Mouse (Mus musculus) forebrain, embryonic 10.5 days (tissue): ENCODE measurements around the gene Fmnl2. TPM values are rescaled to one million over a fixed set of nuclear protein-coding genes. Genes with fewer than 3 reads are reported as not detected.

Experiments
- DNase-seq: peaks from one replicate; pipeline ENCODE4 v3.0.0-alpha.2; 2017; ENCODE audit warnings: low spot score; ENCODE audit errors: extremely low spot score
- H3K27ac ChIP-seq: fragments of 300-500 bp; sonication (generic); 2 replicates; pipeline ENCODE4 v1.5.1; 2016; ENCODE audit warnings: mild to moderate bottlenecking
- H3K27me3 ChIP-seq: fragments of 300-500 bp; sonication (generic); 2 replicates; pipeline ENCODE4 v1.6.1; 2016; ENCODE audit warnings: mild to moderate bottlenecking; ENCODE audit not compliant: poor library complexity, severe bottlenecking
- H3K36me3 ChIP-seq: fragments of 300-500 bp; sonication (generic); replicated peaks from 2 replicates; pipeline ENCODE4 v1.6.1; 2016; ENCODE audit warnings: mild to moderate bottlenecking, moderate library complexity
- H3K4me1 ChIP-seq: fragments of 300-500 bp; sonication (generic); 2 replicates; pipeline ENCODE4 v1.6.1; 2016
- H3K4me3 ChIP-seq: fragments of 300-500 bp; sonication (generic); 2 replicates; pipeline ENCODE4 v1.5.1; 2016; ENCODE audit warnings: mild to moderate bottlenecking, moderate library complexity
- H3K9me3 ChIP-seq: fragments of 300-500 bp; sonication (generic); 2 replicates; pipeline ENCODE4 v1.6.1; 2016; ENCODE audit warnings: mild to moderate bottlenecking, moderate library complexity
- WGBS: fragments of 180-500 bp; shearing (Covaris S2); methylation state at CpG from one replicate; pipeline ENCODE4 v1.1.7; 2016; 5-methylcytosine and 5-hydroxymethylcytosine counted together
- polyA plus RNA-seq: library from polyadenylated mRNA; unstranded; fragments of >200 nt; fragmentation: Nextera tagmentation; extraction: Ambion mirVana; gene quantifications from 2 replicates; pipeline ENCODE4 v1.2.1, GENCODE M21; 2016

Fmnl2 gene
- polyA plus RNA-seq, 1 experiment from 2014 or later, result 7.4 TPM

GRCm38 (mm10) chr2:52986354-52986753, 128.7 kb downstream of the Fmnl2 start:
- H3K9me3 ChIP-seq, result no peaks in the 10 kb centered on the region
- H3K27ac ChIP-seq, result no peak overlapping the region
- WGBS, result 87% methylated on average over 3 of the region's 3 CpGs
- DNase-seq, result no peak
- H3K4me3 ChIP-seq, result no peak overlapping the region
- H3K27me3 ChIP-seq, result no peaks in the 10 kb centered on the region
- H3K36me3 ChIP-seq, result 0 out of 2 replicates have a peak, but pooled peaks cover 4% of the 10 kb centered on the region
- peaks cover 31% of the 10 kb centered on the region for H3K4me1 ChIP-seq

- no peak overlapping the region for H3K27ac ChIP-seq
- 93% methylated on average over 6 of the region's 6 CpGs for WGBS
These were observed 129.4 kb downstream of the Fmnl2 start for GRCm38 (mm10) chr2:52987035-52987434.

DNA sequence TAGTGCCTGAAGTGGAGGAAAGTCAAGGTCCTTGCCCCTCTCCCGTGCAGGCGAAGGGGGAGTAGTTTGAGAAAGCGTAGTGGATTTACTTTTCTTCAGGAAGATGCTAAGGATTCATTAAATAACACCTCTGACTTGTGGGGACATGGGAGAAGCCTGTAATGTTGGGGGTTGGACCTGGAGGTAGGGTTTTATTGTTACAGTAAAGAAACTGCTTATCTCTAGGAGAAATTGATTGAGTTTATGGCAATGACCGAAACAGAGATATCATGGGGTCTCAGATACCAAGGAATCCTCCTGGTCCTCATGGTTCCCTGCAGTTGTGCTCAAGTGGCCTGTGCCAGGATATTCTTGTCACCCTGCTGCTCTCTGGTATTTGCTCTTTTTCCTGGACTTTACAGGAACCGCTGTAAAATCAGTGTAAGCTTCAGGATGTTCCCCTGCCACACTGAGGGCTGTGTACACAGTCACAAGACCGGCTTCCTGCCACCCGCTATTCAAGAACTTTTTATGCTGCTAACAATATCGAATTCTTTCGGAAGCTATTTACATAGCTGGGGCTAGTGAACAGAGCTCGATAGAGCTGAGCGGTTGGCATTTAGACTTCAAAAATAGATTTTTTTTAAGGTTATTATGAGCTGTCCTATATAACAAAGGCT, 130.1 kb downstream of the Fmnl2 start:
- DNase-seq, result no peak
- Histone ChIP-seq H3K4me1 (peaks cover 37% of the 10 kb centered on the region), H3K27ac (0 out of 2 replicates have a peak overlapping the region, but pooled peaks have one; percentile 5), H3K9me3 (no peaks in the 10 kb centered on the region), H3K4me3 (no peak overlapping the region), H3K36me3 (0 out of 2 replicates have a peak, but pooled peaks cover 4% of the 10 kb centered on the region), H3K27me3 (no peaks in the 10 kb centered on the region)
- whole genome bisulfite sequencing, result 64% methylated on average over 11 of the region's 11 CpGs

More at GRCm38 (mm10) chr2:52987035-52987434, 129.4 kb downstream of the Fmnl2 start:
- Histone ChIP-seq H3K27me3 (no peaks in the 10 kb centered on the region), H3K9me3 (no peaks in the 10 kb centered on the region), H3K36me3 (0 out of 2 replicates have a peak, but pooled peaks cover 4% of the 10 kb centered on the region), H3K4me3 (no peak overlapping the region), H3K4me1 (peaks cover 37% of the 10 kb centered on the region)
- DNase-seq, result no peak

- WGBS, result 91% methylated on average over 4 of the region's 4 CpGs
These were observed 131.7 kb downstream of the Fmnl2 start for GRCm38 (mm10) chr2:52989316-52989715.

GRCm38 (mm10) chr2:52990874-52991687, 133.4 kb downstream of the Fmnl2 start:
- Histone ChIP-seq H3K27ac (0 out of 2 replicates have a peak overlapping the region, but pooled peaks have one; percentile 6), H3K36me3 (0 out of 2 replicates have a peak, but pooled peaks cover 4% of the 10 kb centered on the region), H3K4me1 (peaks cover 22% of the 10 kb centered on the region), H3K9me3 (no peaks in the 10 kb centered on the region), H3K27me3 (no peaks in the 10 kb centered on the region), H3K4me3 (no peak overlapping the region)
- no peak for DNase-seq
- WGBS, result 69% methylated on average over 9 of the region's 9 CpGs

More at GRCm38 (mm10) chr2:52989316-52989715, 131.7 kb downstream of the Fmnl2 start:
- Histone ChIP-seq H3K4me1 (peaks cover 37% of the 10 kb centered on the region), H3K36me3 (0 out of 2 replicates have a peak, but pooled peaks cover 4% of the 10 kb centered on the region), H3K27ac (no peak overlapping the region), H3K27me3 (no peaks in the 10 kb centered on the region), H3K4me3 (no peak overlapping the region), H3K9me3 (no peaks in the 10 kb centered on the region)
- no peak for DNase-seq

DNA sequence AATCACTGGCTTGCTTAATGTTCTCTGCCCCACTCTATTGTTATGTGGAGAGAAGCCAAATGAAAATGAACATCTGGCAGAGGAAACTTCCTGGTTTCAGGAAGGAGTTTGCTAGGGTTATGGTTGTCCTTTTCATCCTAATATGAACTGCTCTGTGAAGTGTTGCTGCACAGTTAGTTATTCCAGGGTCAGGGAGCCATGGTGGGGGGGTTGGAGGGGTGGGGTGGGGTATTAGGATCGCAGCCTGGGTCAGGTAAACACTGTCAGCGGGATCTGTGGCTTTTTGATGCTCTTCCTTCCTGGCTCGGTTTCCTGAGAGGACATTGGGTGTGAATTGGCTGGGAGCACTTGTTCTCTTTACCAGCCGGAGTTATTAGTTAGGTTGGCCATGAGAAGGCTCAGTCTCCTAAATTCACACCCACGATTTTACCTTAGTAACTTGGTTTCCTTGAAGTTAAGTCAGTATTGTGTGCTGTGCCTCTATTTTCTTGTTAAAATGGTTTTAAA, 134.1 kb downstream of the Fmnl2 start:
- no peaks in the 10 kb centered on the region for H3K9me3 ChIP-seq
- H3K36me3 ChIP-seq, result 0 out of 2 replicates have a peak, but pooled peaks cover 4% of the 10 kb centered on the region
- no peaks in the 10 kb centered on the region for H3K27me3 ChIP-seq
- 0 out of 2 replicates have a peak overlapping the region, but pooled peaks have one; percentile 6 for H3K27ac ChIP-seq
- no peak overlapping the region for H3K4me3 ChIP-seq
- peaks cover 22% of the 10 kb centered on the region for H3K4me1 ChIP-seq
- WGBS, result 70% methylated on average over 5 of the region's 5 CpGs
- no peak for DNase-seq

- peaks cover 17% of the 10 kb centered on the region for H3K4me1 ChIP-seq
- H3K36me3 ChIP-seq, result 0 out of 2 replicates have a peak, but pooled peaks cover 4% of the 10 kb centered on the region
- 90% methylated on average over 7 of the region's 7 CpGs for WGBS
- H3K4me3 ChIP-seq, result no peak overlapping the region
- no peaks in the 10 kb centered on the region for H3K27me3 ChIP-seq
- no peak overlapping the region for H3K27ac ChIP-seq
- no peak for DNase-seq
- H3K9me3 ChIP-seq, result no peaks in the 10 kb centered on the region
These were observed 135.6 kb downstream of the Fmnl2 start for GRCm38 (mm10) chr2:52993241-52993640.

DNA sequence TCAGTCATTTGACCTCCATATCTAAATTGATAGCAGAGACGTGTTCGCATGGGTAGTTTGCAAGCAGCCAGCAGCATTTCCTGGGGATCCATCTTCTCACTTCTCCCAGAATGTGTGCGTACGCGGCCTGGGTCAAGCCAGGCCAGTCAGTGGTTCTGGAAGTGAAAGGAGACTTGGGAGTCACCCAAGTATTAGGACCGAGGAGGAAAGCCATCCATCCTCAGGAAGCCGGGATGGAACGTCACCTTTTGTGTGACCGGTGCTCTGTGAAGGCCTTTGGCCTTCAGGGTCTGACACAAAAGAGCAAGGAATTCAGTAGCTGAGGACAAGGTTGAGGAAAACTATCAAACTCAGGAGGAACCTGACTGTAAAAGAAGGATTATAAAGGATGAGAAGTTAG, 136.9 kb downstream of the Fmnl2 start:
- Histone ChIP-seq H3K27ac (no peak overlapping the region), H3K9me3 (no peaks in the 10 kb centered on the region), H3K27me3 (no peaks in the 10 kb centered on the region), H3K4me3 (no peak overlapping the region), H3K4me1 (peaks cover 27% of the 10 kb centered on the region), H3K36me3 (0 out of 2 replicates have a peak, but pooled peaks cover 4% of the 10 kb centered on the region)
- no peak for DNase-seq
- WGBS, result 90% methylated on average over 9 of the region's 9 CpGs

GRCm38 (mm10) chr2:52997955-52998750, 140.5 kb downstream of the Fmnl2 start:
- no peak for DNase-seq
- no peak overlapping the region for H3K27ac ChIP-seq

DNA sequence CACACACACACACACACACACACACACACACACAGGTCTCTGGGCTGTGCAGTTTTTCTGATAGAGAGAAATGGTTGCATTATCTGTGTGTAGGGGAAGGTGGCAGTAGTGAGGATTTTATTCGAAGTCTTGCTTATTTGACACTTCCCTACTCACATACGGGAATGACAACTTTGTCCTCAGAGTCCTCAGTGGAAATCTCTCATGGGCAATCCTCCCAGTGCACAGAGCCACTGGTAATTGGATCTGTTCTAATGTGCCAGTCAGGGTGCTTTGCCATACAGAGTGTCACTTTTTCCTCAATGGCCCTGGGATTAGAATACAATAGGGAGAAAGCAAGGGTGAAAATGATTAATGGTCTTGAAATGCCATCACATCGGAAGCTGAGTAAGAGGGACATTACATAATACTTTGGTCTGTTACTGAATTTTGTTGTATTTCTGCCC, 141.9 kb downstream of the Fmnl2 start:
- H3K4me1 ChIP-seq, result peaks cover 24% of the 10 kb centered on the region
- H3K27ac ChIP-seq, result no peak overlapping the region
- no peaks in the 10 kb centered on the region for H3K9me3 ChIP-seq
- WGBS, result 56% methylated on average over 3 of the region's 3 CpGs
- no peak for DNase-seq
- H3K27me3 ChIP-seq, result no peaks in the 10 kb centered on the region
- no peak overlapping the region for H3K4me3 ChIP-seq
- H3K36me3 ChIP-seq, result no peaks in the 10 kb centered on the region

More at GRCm38 (mm10) chr2:52997955-52998750, 140.5 kb downstream of the Fmnl2 start:
- 46% methylated on average over 15 of the region's 15 CpGs for WGBS
- Histone ChIP-seq H3K27me3 (no peaks in the 10 kb centered on the region), H3K36me3 (no peaks in the 10 kb centered on the region), H3K9me3 (no peaks in the 10 kb centered on the region), H3K4me1 (peaks cover 24% of the 10 kb centered on the region), H3K4me3 (no peak overlapping the region)

GRCm38 (mm10) chr2:53000446-53000845, 142.8 kb downstream of the Fmnl2 start:
- WGBS, result 95% methylated on average over 3 of the region's 3 CpGs
- no peaks in the 10 kb centered on the region for H3K36me3 ChIP-seq
- DNase-seq, result no peak

DNA sequence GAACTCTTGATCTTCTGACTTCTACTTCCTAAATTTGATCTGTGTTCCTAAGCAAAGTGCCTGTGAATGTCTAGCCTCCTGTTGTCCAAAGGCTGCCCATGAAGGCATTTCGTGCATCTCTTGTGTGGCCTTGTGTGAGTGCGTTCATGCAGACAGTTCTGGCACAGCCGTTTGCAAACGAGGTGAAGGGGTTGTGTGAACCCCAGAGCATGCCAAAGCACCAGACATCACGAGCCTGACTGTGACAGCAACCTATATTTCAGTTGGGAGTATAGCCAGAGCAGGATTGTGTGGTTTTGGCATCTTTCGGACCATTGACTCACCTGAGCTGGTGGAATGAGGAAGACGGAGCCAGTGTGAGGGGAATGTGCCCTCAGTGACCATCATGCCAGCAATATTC, 148.5 kb downstream of the Fmnl2 start:
- H3K27ac ChIP-seq, result no peak overlapping the region
- peaks cover 33% of the 10 kb centered on the region for H3K4me1 ChIP-seq
- no peak for DNase-seq
- 69% methylated on average over 7 of the region's 7 CpGs for WGBS
- H3K36me3 ChIP-seq, result no peaks in the 10 kb centered on the region
- no peak overlapping the region for H3K4me3 ChIP-seq
- no peaks in the 10 kb centered on the region for H3K27me3 ChIP-seq
- H3K9me3 ChIP-seq, result no peaks in the 10 kb centered on the region

More at GRCm38 (mm10) chr2:53000446-53000845, 142.8 kb downstream of the Fmnl2 start:
- Histone ChIP-seq H3K9me3 (no peaks in the 10 kb centered on the region), H3K27me3 (no peaks in the 10 kb centered on the region), H3K4me3 (no peak overlapping the region), H3K27ac (no peak overlapping the region), H3K4me1 (peaks cover 31% of the 10 kb centered on the region)
